Mouse (Mus musculus): ENCODE measurements around the gene Inca1. TPM values are rescaled to one million over a fixed set of nuclear protein-coding genes. Genes with fewer than 3 reads are reported as not detected.
A peak's percentile ranks its signal among the peaks of the same experiment; 100 is the strongest.

The Inca1 gene
- polyA plus RNA-seq, 1 experiment: 19.6 TPM

GRCm38 (mm10) chr11:70646691-70647650 lies 53.0 kb downstream of the Inca1 start, which contains the start of the genes Rnf167 and Slc25a11:
Gene Rnf167, plus strand, starts transcription at chr11:70647235.
Gene Slc25a11, minus strand, starts transcription at chr11:70647479.
- Histone ChIP-seq H3K4me3 (ENCODE audit: control insufficient read depth, low read depth, low read length) (peak within 1 kb of the TSS; percentile 98), H3K27ac (ENCODE audit: control insufficient read depth, insufficient read depth, low read depth, low read length) (peak within 1 kb of the TSS; percentile 99), H3K36me3 (ENCODE audit: control insufficient read depth, insufficient read depth, low read length) (no peaks in the 10 kb centered on the region; the same call in 1 of the 2 replicates), H3K27me3 (ENCODE audit: control insufficient read depth, insufficient read depth, low read length) (no peaks in the 10 kb centered on the region), H3K4me1 (ENCODE audit: control insufficient read depth, insufficient read depth, low read length) (peaks cover 14% of the 10 kb centered on the region)
- peak; percentile 69 for TF ChIP-seq POLR2A (IDR thresholded peaks at IDR 0.05; ENCODE audit: control insufficient read depth, low read depth, low read length)
- no peak for TF ChIP-seq CTCF (IDR thresholded peaks at IDR 0.05; ENCODE audit: control insufficient read depth, insufficient read depth, insufficient replicate concordance, low read depth, low read length)

GRCm38 (mm10) chr11:70646259-70646555 lies 53.7 kb downstream of the Inca1 start:
- TF ChIP-seq CTCF (IDR thresholded peaks at IDR 0.05; ENCODE audit: control insufficient read depth, insufficient read depth, insufficient replicate concordance, low read depth, low read length): no peak
- no peak for TF ChIP-seq POLR2A (IDR thresholded peaks at IDR 0.05; ENCODE audit: control insufficient read depth, low read depth, low read length)
- H3K4me3 ChIP-seq (ENCODE audit: control insufficient read depth, low read depth, low read length): peak overlapping the region; percentile 92
- no peaks in the 10 kb centered on the region for H3K36me3 ChIP-seq (ENCODE audit: control insufficient read depth, insufficient read depth, low read length)
- H3K27ac ChIP-seq (ENCODE audit: control insufficient read depth, insufficient read depth, low read depth, low read length): no peak overlapping the region; the same call in 1 of the 2 replicates
- H3K27me3 ChIP-seq (ENCODE audit: control insufficient read depth, insufficient read depth, low read length): no peaks in the 10 kb centered on the region
- H3K4me1 ChIP-seq (ENCODE audit: control insufficient read depth, insufficient read depth, low read length): peaks cover 12% of the 10 kb centered on the region

GRCm38 (mm10) chr11:70645461-70646258 lies 54.3 kb downstream of the Inca1 start:
- Histone ChIP-seq H3K36me3 (ENCODE audit: control insufficient read depth, insufficient read depth, low read length) (no peaks in the 10 kb centered on the region), H3K27me3 (ENCODE audit: control insufficient read depth, insufficient read depth, low read length) (no peaks in the 10 kb centered on the region), H3K4me1 (ENCODE audit: control insufficient read depth, insufficient read depth, low read length) (peaks cover 12% of the 10 kb centered on the region), H3K4me3 (ENCODE audit: control insufficient read depth, low read depth, low read length) (no peak overlapping the region), H3K27ac (ENCODE audit: control insufficient read depth, insufficient read depth, low read depth, low read length) (no peak overlapping the region)
- TF ChIP-seq POLR2A (IDR thresholded peaks at IDR 0.05; ENCODE audit: control insufficient read depth, low read depth, low read length): no peak
- no peak for TF ChIP-seq CTCF (IDR thresholded peaks at IDR 0.05; ENCODE audit: control insufficient read depth, insufficient read depth, insufficient replicate concordance, low read depth, low read length)

GRCm38 (mm10) chr11:70644564-70645103 lies 55.3 kb downstream of the Inca1 start:
- Histone ChIP-seq H3K36me3 (ENCODE audit: control insufficient read depth, insufficient read depth, low read length) (no peaks in the 10 kb centered on the region), H3K27me3 (ENCODE audit: control insufficient read depth, insufficient read depth, low read length) (no peaks in the 10 kb centered on the region), H3K4me1 (ENCODE audit: control insufficient read depth, insufficient read depth, low read length) (peaks cover 12% of the 10 kb centered on the region), H3K27ac (ENCODE audit: control insufficient read depth, insufficient read depth, low read depth, low read length) (no peak overlapping the region), H3K4me3 (ENCODE audit: control insufficient read depth, low read depth, low read length) (no peak overlapping the region)
- TF ChIP-seq CTCF (IDR thresholded peaks at IDR 0.05; ENCODE audit: control insufficient read depth, insufficient read depth, insufficient replicate concordance, low read depth, low read length): no peak

GRCm38 (mm10) chr11:70643051-70643450 lies 56.9 kb downstream of the Inca1 start:
- peaks cover 12% of the 10 kb centered on the region for H3K4me1 ChIP-seq (ENCODE audit: control insufficient read depth, insufficient read depth, low read length)
- H3K4me3 ChIP-seq (ENCODE audit: control insufficient read depth, low read depth, low read length): no peak overlapping the region
- H3K27me3 ChIP-seq (ENCODE audit: control insufficient read depth, insufficient read depth, low read length): no peaks in the 10 kb centered on the region
- no peak overlapping the region for H3K27ac ChIP-seq (ENCODE audit: control insufficient read depth, insufficient read depth, low read depth, low read length)
- no peaks in the 10 kb centered on the region for H3K36me3 ChIP-seq (ENCODE audit: control insufficient read depth, insufficient read depth, low read length)
- TF ChIP-seq CTCF (IDR thresholded peaks at IDR 0.05; ENCODE audit: control insufficient read depth, insufficient read depth, insufficient replicate concordance, low read depth, low read length) (no peak), POLR2A (IDR thresholded peaks at IDR 0.05; ENCODE audit: control insufficient read depth, low read depth, low read length) (no peak)

GRCm38 (mm10) chr11:70641241-70641640 lies 58.7 kb downstream of the Inca1 start:
- Histone ChIP-seq H3K36me3 (ENCODE audit: control insufficient read depth, insufficient read depth, low read length) (no peaks in the 10 kb centered on the region), H3K4me1 (ENCODE audit: control insufficient read depth, insufficient read depth, low read length) (peaks cover 3% of the 10 kb centered on the region), H3K27ac (ENCODE audit: control insufficient read depth, insufficient read depth, low read depth, low read length) (no peak overlapping the region), H3K4me3 (ENCODE audit: control insufficient read depth, low read depth, low read length) (no peak overlapping the region), H3K27me3 (ENCODE audit: control insufficient read depth, insufficient read depth, low read length) (no peaks in the 10 kb centered on the region)
- TF ChIP-seq CTCF (IDR thresholded peaks at IDR 0.05; ENCODE audit: control insufficient read depth, insufficient read depth, insufficient replicate concordance, low read depth, low read length) (no peak), POLR2A (IDR thresholded peaks at IDR 0.05; ENCODE audit: control insufficient read depth, low read depth, low read length) (no peak)

- Histone ChIP-seq H3K4me3 (ENCODE audit: control insufficient read depth, low read depth, low read length) (no peak overlapping the region), H3K27ac (ENCODE audit: control insufficient read depth, insufficient read depth, low read depth, low read length) (no peak overlapping the region), H3K36me3 (ENCODE audit: control insufficient read depth, insufficient read depth, low read length) (no peaks in the 10 kb centered on the region), H3K4me1 (ENCODE audit: control insufficient read depth, insufficient read depth, low read length) (no peaks in the 10 kb centered on the region), H3K27me3 (ENCODE audit: control insufficient read depth, insufficient read depth, low read length) (no peaks in the 10 kb centered on the region)
- TF ChIP-seq CTCF (IDR thresholded peaks at IDR 0.05; ENCODE audit: control insufficient read depth, insufficient read depth, insufficient replicate concordance, low read depth, low read length) (no peak), POLR2A (IDR thresholded peaks at IDR 0.05; ENCODE audit: control insufficient read depth, low read depth, low read length) (no peak)
Observed at GRCm38 (mm10) chr11:70639976-70640375, 60.0 kb downstream of the Inca1 start.

Measured in testis, adult 2 months (tissue).